Mouse (Mus musculus) stomach, postnatal 0 days (tissue): ENCODE data around the gene Gm4788. TPM values are rescaled to one million over a fixed set of nuclear protein-coding genes. Genes with fewer than 3 reads are reported as not detected.
"Not testable (repeated sequence)": the region's sequence is repeated elsewhere in the genome, so short reads cannot be mapped to it uniquely, and the experiment has no call there.

ENCODE experiments used
- ATAC-seq: fragments of 200-750 bp; cut with Nextera tagmentation; 2 replicates; pipeline ENCODE4 v1.8.0; 2017; ENCODE audit not compliant: low FRiP score, low TSS enrichment
- DNase-seq: peaks from one replicate; pipeline ENCODE4 v3.0.0-alpha.2; 2016; ENCODE audit warnings: low spot score
- H3K27ac ChIP-seq: fragments of 300-500 bp; sonication (generic); replicated peaks from 2 replicates; pipeline ENCODE4 v1.5.1; 2014; ENCODE audit warnings: mild to moderate bottlenecking, control low read depth
- H3K27me3 ChIP-seq: fragments of 300-500 bp; sonication (generic); 2 replicates; pipeline ENCODE4 v1.6.1; 2014; ENCODE audit warnings: low read length; ENCODE audit not compliant: control insufficient read depth, insufficient read depth
- H3K36me3 ChIP-seq: fragments of 300-500 bp; sonication (generic); 2 replicates; pipeline ENCODE4 v1.6.1; 2014; ENCODE audit warnings: low read length, mixed read lengths; ENCODE audit not compliant: control insufficient read depth, insufficient read depth
- H3K4me1 ChIP-seq: fragments of 300-500 bp; sonication (generic); replicated peaks from 2 replicates; pipeline ENCODE4 v1.6.1; 2014; ENCODE audit warnings: antibody characterized with exemption; ENCODE audit not compliant: control insufficient read depth, insufficient read depth
- H3K4me2 ChIP-seq: fragments of 300-500 bp; sonication (generic); replicated peaks from 2 replicates; pipeline ENCODE4 v1.6.1; 2014; ENCODE audit warnings: low read depth, mild to moderate bottlenecking, control low read depth, moderate library complexity
- H3K4me3 ChIP-seq: fragments of 300-500 bp; sonication (generic); 2 replicates; pipeline ENCODE4 v1.5.1; 2014; ENCODE audit warnings: low read depth, low read length, control low read depth
- H3K9ac ChIP-seq: fragments of 300-500 bp; sonication (generic); 2 replicates; pipeline ENCODE4 v1.6.1; 2014; ENCODE audit warnings: mild to moderate bottlenecking, low read length, control low read depth, mixed read lengths
- H3K9me3 ChIP-seq: fragments of 300-500 bp; sonication (generic); 2 replicates; pipeline ENCODE4 v1.6.1; 2016; ENCODE audit warnings: low read length; ENCODE audit not compliant: control insufficient read depth
- CTCF ChIP-seq: IDR thresholded peaks from 2 replicates; pipeline ENCODE4 v1.5.1; 2016; ENCODE audit warnings: antibody characterized with exemption, low read depth, mild to moderate bottlenecking, moderate library complexity
- EP300 ChIP-seq: optimal IDR thresholded peaks from 2 replicates; pipeline ENCODE3; 2016; ENCODE audit warnings: antibody characterized with exemption
- WGBS: fragments of 180-500 bp; shearing (Covaris S2); extraction: QIAGEN DNeasy Blood & Tissue Kit; methylation state at CpG from one replicate; pipeline ENCODE4 v1.1.7; 2014; 5-methylcytosine and 5-hydroxymethylcytosine counted together
- polyA plus RNA-seq: library from polyadenylated mRNA; unstranded; fragments of >200 nt; fragmentation: Nextera tagmentation; extraction: Ambion mirVana; gene quantifications from 2 replicates; pipeline ENCODE4 v1.2.1, GENCODE M21; 2015

Gene Gm4788
- polyA plus RNA-seq, result 0.04 TPM in 1 of 2 replicates, not detected in the other

DNA sequence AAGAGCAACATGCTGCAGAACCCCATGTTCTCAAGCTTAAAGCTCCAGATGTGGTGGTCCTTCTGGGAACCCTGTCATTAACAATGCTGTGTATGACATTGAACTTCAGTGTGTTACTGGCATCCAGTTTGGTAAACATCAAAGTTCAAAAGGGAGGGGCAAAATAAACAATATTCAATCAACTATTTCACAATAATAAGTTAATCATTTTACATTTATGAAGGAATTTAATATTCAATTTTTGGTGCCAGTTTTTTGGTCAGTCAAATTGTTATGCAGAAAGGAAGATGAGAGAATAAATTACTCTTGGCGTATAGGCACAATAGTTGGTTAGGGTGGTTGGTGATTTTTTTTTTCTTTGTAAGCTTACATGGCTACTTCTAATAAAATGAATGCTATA, at the start of gene Gm4788:
Gene Gm4788, minus strand, starts transcription at position 101 of the 400 bp plus-strand sequence.
- Histone ChIP-seq H3K9ac (no peak within 1 kb of the TSS), H3K4me1 (no peaks in the 10 kb centered on the region), H3K36me3 (no peaks in the 10 kb centered on the region), H3K27me3 (no peaks in the 10 kb centered on the region), H3K9me3 (no peaks in the 10 kb centered on the region), H3K27ac (no peak within 1 kb of the TSS), H3K4me3 (no peak within 1 kb of the TSS), H3K4me2 (no peak within 1 kb of the TSS)
- WGBS, result 90% methylated on average over 1 of the region's 1 CpGs
- DNase-seq, result no peak
- TF ChIP-seq EP300 (no peak), CTCF (no peak)
- no peak for ATAC-seq

DNA sequence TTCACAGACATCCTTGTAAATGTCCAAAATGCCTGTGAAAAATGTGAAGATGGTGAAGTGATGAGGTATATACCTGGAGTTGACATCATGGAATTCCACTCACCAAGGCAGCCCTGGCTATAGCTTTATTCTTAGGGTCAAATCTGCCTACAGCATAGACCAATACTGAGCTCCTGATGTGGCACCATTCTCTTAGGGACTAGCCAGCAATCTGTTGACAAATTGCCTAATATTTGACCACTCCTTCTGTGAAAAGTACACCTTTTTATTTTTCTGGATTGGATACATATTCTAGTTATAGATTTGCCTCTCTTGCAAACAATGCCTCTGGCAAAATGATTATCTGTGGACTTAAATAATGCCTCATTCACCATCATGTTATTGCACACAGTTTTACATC, 27.6 kb upstream of the Gm4788 start:
- H3K4me2 ChIP-seq, result no peak overlapping the region
- H3K27me3 ChIP-seq, result no peaks in the 10 kb centered on the region
- H3K36me3 ChIP-seq, result no peaks in the 10 kb centered on the region
- H3K9ac ChIP-seq, result no peak overlapping the region
- H3K9me3 ChIP-seq, result no peaks in the 10 kb centered on the region
- H3K27ac ChIP-seq, result no peak overlapping the region
- ATAC-seq (no peak), DNase-seq (no peak)
- no peaks in the 10 kb centered on the region for H3K4me1 ChIP-seq
- H3K4me3 ChIP-seq, result no peak overlapping the region
- no peak for TF ChIP-seq EP300
- TF ChIP-seq CTCF, result no peak

DNA sequence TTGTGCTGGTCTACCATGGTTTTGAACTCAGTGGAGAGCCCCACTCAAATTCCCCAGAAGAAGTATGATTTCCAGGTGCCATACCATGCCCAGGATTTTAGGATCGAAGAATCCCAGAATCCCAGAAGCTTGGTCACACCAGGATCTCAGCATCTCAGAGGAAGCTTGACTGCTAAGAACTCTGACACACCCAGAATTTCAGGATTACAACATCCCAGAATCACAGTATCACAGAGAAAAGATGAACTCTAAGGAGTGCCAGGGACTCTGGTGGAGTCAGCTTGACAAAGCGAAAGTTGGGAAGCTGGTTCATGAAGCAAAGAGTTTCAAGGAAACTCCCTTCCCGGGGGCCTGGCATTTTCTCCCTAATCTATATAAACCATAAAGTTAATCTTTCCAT, 11.1 kb downstream of the Gm4788 start:
- H3K4me3 ChIP-seq, H3K27me3 ChIP-seq, H3K36me3 ChIP-seq, H3K4me1 ChIP-seq, DNase-seq, H3K4me2 ChIP-seq, H3K27ac ChIP-seq, H3K9ac ChIP-seq, ATAC-seq, H3K9me3 ChIP-seq: not testable (repeated sequence)
- 86% methylated on average over 3 of the region's 3 CpGs for WGBS

DNA sequence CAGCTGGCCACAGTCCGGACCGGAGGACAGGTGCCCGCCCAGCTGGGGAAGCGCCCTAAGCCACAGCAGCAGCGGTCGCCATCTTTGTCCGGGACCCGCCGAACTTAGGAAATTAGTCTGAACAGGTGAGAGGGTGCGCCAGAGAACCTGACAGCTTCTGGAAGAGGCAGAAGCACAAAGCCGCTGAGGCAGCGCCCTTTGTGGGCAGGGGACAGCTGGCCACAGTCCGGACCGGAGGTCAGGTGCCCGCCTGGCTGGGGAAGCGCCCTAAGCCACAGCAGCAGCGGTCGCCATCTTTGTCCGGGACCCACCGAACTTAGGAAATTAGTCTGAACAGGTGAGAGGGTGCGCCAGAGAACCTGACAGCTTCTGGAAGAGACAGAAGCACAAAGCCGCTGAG, 64.4 kb downstream of the Gm4788 start:
- 91% methylated on average over 6 of the region's 22 CpGs for WGBS
- H3K36me3 ChIP-seq, H3K27ac ChIP-seq, H3K9me3 ChIP-seq, H3K4me3 ChIP-seq, H3K27me3 ChIP-seq, ATAC-seq, DNase-seq, H3K4me2 ChIP-seq, H3K4me1 ChIP-seq, H3K9ac ChIP-seq: not testable (repeated sequence)

DNA sequence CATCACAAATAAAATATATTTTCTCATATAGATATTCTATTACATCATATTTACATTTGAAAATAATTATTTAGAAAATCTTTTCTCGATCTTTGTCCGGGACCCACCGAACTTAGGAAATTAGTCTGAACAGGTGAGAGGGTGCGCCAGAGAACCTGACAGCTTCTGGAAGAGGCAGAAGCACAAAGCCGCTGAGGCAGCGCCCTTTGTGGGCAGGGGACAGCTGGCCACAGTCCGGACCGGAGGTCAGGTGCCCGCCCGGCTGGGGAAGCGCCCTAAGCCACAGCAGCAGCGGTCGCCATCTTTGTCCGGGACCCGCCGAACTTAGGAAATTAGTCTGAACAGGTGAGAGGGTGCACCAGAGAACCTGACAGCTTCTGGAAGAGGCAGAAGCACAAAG, 64.8 kb downstream of the Gm4788 start:
- DNase-seq, ATAC-seq, H3K9me3 ChIP-seq, H3K4me2 ChIP-seq, H3K27ac ChIP-seq, H3K4me1 ChIP-seq, H3K9ac ChIP-seq, H3K36me3 ChIP-seq, H3K4me3 ChIP-seq, H3K27me3 ChIP-seq: not testable (repeated sequence)
- 97% methylated on average over 4 of the region's 16 CpGs for WGBS

DNA sequence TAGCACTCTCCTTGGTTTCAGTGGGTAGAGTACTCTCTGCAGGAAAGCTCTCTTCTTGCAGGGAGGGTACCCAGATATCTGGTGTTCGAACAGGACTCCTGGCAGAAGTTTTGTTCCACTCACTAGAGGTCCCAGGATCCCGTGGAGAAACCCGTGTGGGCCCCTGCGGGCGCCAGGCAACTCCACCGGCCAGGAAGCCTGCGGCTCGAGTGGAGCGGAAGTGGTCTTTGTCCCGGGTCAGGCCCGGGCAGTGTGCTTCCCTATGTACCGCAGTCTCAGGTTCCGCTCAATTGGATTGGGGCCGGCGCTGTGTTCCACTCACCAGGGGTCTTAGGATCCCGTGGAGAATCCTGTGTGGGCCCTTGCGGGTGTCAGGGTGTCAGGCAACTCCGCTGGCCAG, 131.1 kb downstream of the Gm4788 start:
- not testable (repeated sequence) for H3K36me3 ChIP-seq, H3K4me3 ChIP-seq, ATAC-seq, H3K27me3 ChIP-seq, H3K4me1 ChIP-seq, H3K4me2 ChIP-seq, H3K9me3 ChIP-seq, DNase-seq, H3K9ac ChIP-seq, H3K27ac ChIP-seq
- 90% methylated on average over 18 of the region's 18 CpGs for WGBS

Other genes with a start within 250 kb of the Gm4788 start
- gene Cfhr1, start 221.0 kb downstream of the Gm4788 start, polyA plus RNA-seq, result 0.08 TPM in 1 of 2 replicates, not detected in the other
- gene Cfhr2, start 77.5 kb upstream of the Gm4788 start, polyA plus RNA-seq, result 0.35 and 0.62 TPM in 2 replicates